Mouse (Mus musculus): ENCODE data around the gene Tap2.
A peak's percentile ranks its signal among the peaks of the same experiment; 100 is the strongest.
"Not testable (repeated sequence)": the region's sequence is repeated elsewhere in the genome, so short reads cannot be mapped to it uniquely, and the experiment has no call there.

Gene Tap2

DNA sequence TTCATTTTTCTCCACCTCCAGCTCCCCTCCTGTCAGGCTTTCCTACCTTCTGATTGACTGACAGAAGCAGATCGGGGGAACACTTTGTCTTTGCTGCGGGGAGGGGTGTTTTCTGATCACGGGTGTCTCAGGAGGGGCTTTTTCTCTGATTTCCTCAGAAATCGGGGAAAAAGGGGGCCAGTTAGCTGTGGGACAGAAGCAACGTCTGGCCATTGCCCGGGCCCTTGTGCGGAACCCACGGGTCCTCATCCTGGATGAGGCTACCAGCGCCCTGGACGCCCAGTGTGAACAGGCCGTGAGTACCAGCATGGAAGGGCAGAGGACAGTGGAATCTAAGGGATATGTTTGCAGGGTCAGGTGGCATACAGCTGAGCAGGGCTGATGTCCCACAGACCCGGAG is 11.8 kb downstream of the Tap2 start:
- DNase-seq (ENCODE audit: low spot score) = no peak

DNA sequence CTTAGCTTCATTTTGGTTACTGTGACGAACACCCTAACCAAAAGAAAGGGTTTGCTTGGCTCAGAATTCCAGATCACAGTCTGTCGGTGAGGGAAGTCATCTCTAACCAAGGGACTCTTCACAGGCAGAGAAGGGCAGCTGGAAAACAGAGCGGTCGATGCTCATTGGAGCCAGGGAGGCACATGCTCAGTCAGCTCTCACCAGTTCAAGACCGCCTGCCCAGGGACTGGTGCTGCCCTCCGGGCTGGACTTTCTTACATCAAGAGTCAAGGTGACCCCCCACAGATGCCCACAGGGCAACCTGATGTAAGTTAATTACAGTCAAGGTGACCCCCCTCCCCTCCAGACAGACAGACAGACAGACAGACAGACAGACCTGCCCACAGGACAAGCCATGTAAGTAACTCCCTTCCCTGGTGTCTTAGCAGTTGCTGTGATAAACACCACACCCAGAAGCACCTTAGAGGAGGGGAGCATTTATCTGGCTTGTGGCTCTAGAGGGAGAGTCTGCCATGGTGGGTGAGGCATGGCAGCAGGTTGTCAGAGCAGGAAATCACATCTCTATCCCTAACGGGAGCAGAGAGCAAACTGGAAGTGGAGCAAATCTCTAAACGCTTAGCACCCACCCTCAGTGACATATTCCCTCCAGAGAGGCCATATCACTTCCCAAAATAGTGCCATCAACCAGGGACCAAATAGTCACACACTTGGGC is 14.0 kb downstream of the Tap2 start:
- DNase-seq (ENCODE audit: low spot score) = no peak

DNA sequence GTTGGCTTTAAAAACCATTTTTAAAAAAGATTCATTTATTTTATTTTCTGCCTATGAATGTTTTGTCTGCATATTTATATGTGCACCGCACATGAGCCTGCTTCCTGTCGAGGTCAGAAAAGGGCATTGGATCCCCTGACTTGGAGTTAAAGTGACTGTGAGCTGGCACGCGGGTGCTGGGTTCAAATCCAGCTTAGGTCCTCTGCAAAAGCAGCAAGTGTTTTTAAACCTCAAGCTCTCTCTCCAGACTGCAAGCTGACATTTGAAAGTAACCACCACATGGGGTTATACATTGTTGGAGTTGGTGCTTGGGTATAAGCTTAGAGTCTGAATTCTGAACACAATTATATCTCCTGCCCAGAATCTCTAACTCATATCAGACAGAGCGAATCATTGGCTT is 14.7 kb downstream of the Tap2 start:
- DNase-seq (ENCODE audit: low spot score) = no peak

DNA sequence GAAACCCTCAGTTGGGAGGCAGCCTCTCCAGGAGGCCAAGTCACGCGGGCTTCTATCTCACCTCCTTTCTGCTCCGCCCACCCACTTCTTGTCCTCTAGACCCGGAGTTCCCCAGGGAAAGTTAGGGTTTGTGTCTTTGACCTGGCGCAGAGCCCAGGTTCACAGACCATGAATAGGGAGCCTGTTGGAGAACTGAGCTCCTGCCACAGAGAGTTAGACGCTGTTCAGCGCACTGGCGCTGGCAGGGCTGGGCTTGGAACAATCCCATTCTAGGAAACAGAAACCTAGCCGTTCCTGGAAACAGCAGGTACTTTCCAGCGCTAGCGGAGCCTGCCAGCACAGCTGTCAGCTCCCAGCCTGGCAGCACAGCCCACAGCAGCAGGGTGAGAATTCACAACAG is 15.3 kb downstream of the Tap2 start:
- no peak for DNase-seq (ENCODE audit: low spot score)

DNA sequence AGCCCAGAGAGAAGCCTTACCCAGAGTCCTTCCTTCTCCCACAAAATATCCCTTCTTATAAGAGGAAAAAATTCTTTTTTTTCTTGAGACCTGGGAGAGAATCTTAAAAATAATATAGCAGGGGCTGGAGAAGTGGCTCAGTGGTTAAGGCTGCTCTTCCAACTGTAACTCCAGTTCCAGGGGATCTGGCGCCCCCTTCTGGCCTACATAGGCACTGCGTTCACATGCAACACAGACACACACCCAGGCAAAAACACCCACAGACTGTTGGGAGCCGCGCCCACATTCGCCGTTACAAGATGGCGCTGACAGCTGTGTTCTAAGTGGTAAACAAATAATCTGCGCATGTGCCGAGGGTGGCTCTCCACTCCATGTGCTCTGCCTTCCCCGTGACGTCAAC is 15.8 kb downstream of the Tap2 start:
- DNase-seq (ENCODE audit: low spot score) = not testable (repeated sequence)

DNA sequence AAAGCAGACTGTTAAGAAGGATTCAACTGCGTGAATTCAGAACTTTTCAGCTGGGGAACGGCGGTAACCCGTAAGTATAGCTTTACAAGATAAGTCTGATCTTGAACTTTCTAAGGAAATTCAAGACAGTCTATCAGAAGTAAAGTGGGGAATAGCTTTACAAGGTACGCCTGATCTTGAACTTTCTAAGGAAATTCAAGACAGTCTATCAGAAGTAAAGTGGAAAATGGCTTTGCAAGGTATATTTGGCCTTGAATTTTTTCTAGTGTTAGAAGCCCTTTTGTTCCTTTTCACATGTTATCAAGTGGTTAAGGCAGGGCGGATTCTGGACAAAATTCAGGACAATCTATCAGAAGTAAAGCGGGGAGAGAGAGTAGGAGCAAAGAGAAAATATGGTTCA is 16.5 kb downstream of the Tap2 start:
- DNase-seq (ENCODE audit: low spot score) = peak; percentile 42

DNA sequence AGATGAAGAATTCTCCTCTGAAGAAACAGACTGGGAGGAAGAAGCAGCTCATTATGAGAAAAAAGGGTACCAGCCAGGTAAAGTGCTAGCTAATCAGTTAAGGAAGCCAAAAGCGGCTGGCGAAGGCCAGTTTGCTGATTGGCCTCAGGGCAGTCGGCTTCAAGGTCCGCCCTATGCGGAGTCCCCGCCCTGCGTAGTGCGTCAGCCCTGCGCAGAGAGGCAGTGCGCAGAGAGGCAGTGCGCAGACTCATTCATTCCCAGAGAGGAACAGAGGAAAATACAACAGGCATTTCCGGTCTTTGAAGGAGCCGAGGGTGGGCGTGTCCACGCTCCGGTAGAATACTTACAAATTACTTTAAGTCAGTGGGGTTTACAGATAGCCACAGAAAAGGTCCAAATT is 17.1 kb downstream of the Tap2 start:
- DNase-seq (ENCODE audit: low spot score) = not testable (repeated sequence)

DNA sequence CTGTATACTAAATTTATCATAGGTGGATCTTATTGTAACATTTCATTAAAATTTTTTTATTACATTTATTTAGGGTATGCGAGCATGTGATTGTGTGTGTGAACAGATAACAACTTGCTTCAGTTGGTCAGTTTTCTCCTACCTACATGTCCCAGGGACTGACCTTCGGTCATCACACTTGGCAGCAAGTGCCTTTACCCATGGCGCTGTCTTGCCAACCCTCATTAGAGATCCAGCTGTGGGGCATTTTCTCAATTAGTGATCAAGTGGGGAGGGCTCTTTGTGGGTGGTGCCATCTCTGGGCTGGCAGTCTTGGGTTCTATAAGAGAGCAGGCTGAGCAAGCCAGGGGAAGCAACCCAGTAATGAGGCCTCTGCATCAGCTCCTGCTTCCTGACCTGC is 21.5 kb downstream of the Tap2 start:
- DNase-seq (ENCODE audit: low spot score) = no peak

DNA sequence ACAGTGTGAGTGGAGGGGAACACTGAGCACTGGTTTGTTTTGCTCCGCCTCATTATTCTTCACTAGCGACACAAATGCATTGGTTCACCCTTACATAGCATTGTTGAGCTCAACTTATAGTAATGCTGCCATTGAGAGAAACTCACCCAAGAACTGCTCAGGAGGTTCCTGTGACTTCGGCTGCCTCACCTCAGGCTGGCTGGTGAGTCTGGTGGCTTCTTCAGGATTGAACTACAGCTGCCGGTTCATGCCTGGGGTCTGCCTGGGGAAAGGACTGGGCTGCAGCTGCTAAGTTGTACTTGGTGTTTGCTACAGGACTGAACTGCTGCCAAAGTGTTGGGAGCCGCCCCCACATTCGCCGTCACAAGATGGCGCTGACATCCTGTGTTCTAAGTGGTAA is 22.1 kb downstream of the Tap2 start:
- no peak for DNase-seq (ENCODE audit: low spot score)

DNA sequence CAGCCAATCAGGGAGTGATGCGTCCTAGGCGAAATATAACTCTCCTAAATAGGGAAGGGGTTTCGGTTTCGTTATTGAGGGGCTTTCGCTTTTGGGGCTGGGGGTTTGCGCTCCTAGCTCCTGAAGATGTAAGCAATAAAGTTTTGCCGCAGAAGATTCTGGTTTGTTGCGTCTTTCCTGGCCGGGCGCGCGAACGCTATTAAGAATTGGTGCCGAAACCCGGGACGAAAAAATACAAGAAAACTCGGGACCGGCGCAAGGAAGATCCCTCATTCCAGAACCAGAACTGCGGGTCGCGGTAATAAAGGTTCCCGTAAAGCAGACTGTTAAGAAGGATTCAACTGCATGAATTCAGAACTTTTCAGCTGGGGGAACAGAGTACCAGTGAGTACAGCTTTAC is 22.6 kb downstream of the Tap2 start:
- not testable (repeated sequence) for DNase-seq (ENCODE audit: low spot score)

DNA sequence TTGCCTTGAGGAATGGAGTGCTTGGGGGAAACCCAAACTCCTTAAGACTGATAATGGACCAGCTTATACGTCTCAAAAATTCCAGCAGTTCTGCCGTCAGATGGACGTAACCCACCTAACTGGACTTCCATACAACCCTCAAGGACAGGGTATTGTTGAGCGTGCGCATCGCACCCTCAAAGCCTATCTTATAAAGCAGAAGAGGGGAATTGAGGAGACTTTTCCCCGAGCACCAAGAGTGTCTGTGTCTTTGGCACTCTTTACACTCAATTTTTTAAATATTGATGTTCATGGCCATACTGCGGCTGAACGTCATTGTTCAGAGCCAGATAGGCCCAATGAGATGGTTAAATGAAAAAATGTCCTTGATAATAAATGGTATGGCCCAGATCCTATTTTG is 27.6 kb downstream of the Tap2 start:
- not testable (repeated sequence) for DNase-seq (ENCODE audit: low spot score)

DNA sequence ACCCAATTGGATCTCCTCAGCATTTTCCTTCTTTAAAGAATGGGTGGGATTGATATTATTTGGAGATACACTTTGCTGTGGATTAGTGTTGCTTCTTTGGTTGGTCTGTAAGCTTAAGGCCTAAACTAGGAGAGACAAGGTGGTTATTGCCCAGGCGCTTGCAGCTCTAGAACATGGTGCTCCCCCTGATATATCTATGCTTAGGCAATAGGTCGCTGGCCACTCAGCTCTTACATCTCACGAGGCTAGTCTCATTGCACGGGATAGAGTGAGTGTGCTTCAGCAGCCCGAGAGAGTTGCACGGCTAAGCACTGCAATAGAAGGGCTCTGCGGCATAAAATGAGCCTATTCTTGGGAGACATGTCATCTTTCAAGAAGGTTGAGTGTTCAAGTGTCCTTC is 28.7 kb downstream of the Tap2 start:
- not testable (repeated sequence) for DNase-seq (ENCODE audit: low spot score)

DNA sequence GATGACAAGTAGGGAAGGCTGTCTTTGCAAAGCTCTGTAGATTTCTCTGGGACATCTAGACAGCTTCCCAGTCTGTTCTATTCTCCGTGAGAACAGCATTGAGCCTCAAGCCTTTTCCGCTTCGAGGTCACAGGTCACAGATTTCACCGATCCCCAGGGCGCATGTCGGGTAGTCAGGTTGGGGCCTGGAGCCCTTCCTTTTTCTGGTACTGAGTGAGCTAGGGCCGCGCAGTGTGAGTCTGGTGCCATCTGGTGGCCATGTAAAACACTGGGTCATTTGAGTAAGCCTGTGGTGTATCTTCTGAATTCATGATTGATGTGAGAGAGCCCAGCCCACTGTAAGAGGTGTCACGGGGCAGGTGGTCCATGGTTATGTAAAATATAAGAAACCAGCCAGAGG is 31.6 kb downstream of the Tap2 start:
- peak; percentile 44 for DNase-seq (ENCODE audit: low spot score)

DNA sequence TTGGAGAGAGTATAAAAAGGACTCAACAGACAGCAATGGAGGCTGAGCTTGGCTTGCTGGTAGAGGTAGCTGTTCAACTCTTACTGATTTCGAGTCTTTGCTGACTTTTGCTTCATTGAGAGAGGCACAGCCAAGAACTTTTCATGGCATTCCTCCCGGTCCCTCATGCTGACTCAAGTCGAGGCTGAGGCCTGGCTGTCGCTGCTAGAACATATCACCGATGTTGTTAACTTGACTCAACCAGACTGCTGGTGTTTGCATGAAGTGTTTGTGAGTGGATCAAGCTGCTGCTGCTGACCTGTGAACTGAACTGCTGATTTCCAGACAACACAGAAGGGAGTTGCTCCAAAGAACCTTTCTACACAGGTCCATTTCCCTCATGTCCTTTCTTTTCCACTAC is 33.4 kb downstream of the Tap2 start:
- DNase-seq (ENCODE audit: low spot score) = no peak

DNA sequence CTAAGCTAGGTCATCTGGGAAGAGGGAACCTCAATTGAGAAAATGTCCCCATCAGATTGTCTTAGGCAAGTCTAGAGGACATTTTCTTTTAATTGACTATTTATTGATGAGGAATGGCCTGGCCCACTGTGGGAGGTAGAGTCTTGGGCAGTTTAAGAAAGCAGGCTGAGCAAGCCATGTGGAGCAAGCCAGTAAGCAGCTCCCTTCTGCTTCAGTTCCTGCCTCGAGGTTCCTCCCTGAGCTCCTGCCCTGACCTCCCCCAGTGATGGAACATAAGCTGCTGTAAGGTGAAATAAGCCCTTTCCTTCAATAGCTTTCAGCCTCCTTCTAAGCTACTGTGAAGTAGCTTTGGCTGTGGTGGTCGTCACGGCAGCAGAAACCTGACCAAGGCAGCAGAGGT is 34.4 kb downstream of the Tap2 start:
- no peak for DNase-seq (ENCODE audit: low spot score)

DNA sequence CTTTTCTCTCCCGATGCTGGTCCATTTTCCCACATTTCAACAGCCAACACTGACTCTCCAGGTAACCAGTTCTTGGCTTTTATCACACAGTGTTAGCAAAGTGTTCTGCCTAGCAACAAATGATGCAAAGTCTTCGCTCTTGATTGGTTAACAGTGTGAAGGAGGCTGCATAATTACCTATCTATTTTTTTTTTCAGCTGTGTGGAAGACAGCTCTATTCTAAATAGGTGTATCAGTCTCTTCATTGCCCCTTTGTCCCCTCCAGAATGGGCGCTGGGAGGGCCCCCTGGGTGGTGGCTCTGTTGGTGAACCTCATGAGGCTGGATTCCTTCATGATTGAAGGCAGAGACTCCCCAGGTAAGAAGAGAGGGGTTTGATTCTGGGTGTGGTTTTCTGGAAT is 35.4 kb downstream of the Tap2 start, which contains the start of gene H2-Ob:
Gene H2-Ob, plus strand, starts transcription at position 198 of the 400 bp plus-strand sequence.
- peak; percentile 55 for DNase-seq (ENCODE audit: low spot score)

DNA sequence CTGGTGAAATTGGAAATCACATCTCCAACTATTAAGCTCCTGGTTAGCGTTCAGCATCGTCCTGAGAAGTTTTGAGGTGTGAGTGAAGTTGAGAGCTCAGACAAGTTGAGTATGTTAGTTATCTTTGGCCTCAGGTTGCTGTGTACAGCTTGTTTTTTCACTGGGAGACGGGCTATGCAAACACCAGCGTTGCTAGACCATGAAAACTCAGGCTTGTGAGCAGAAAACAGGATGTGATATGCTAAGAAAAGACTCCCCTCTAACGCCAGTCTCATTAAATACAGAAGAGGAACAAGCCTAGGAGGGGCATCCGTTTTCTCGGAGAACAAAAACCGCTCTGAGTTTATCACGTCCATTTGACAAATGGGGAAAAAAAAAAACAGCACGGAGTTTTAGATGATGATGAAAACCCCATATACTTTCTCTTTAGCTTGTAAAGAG is 36.3 kb downstream of the Tap2 start:
- no peak for DNase-seq (ENCODE audit: low spot score)

DNA sequence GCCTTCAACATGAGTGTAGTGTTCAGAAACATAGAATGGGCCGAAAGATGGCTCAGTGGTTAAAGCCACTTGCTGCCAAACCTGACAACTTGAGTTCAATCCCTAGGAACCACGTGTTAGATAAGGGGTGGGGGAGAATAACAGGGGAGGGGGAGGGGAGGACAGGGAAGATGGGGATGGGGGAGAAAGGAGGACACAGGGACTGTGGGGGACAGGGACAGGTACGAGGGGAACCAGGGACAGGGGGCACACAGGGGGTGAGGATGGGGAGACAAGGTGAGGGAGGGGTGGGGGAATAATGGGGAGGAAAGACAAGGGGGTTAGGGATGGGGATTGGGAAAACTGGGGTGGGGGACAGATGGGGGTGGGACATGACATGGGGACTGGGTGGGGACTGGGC is 37.0 kb downstream of the Tap2 start:
- no peak for DNase-seq (ENCODE audit: low spot score)

DNA sequence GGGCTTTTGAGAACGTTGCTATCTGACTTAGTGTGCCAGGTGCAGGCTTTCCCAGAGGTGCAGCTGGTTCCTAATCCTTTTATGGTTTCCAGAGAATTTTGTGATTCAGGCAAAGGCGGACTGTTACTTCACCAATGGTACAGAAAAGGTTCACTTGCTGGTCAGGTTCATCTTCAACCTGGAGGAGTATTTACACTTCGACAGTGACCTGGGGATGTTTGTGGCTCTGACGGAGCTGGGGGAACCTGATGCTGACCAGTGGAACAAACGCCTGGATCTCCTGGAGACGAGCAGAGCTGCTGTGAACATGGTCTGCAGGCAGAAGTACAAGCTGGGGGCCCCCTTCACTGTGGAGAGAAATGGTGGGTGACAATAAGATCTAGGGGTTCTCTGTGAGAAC is 37.6 kb downstream of the Tap2 start:
- no peak for DNase-seq (ENCODE audit: low spot score)

DNA sequence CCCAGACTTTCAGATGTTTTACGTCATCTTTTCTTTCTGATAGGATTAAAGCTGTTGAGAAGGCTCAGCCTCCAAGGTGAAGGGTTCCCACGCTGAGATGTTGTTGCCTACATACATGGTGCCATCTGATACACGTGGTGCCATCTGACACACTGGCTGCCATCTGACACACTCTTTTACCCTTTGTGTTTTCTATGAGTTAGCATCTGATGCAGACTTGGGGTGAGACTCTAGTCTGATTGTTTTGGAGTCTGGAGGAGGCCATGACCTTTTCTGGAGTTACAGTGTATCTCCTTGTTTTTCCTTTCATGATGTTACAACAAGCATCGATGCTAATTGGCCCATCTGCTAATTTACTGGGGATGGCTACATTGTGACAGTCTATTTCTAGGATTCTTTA is 41.3 kb downstream of the Tap2 start:
- no peak for DNase-seq (ENCODE audit: low spot score)

DNA sequence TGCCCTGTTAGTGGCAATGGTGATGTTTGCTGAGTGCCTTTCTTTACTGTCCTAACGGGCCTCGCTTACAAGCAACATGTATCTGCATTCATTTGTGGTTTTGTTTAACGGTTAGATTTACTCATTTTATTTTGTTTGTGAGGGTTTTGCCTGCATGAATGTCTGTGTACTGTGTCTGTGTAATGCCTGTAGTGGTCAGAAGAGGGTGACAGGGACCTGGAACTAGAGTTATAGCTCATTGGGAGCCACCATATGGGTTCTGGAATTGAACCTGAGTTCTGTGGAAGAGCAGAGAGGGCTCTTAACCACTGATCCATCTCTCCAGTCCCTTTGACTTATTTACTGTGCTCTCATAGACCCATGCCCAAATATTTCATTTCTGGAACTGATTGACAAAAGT is 43.7 kb downstream of the Tap2 start:
- no peak for DNase-seq (ENCODE audit: low spot score)

DNA sequence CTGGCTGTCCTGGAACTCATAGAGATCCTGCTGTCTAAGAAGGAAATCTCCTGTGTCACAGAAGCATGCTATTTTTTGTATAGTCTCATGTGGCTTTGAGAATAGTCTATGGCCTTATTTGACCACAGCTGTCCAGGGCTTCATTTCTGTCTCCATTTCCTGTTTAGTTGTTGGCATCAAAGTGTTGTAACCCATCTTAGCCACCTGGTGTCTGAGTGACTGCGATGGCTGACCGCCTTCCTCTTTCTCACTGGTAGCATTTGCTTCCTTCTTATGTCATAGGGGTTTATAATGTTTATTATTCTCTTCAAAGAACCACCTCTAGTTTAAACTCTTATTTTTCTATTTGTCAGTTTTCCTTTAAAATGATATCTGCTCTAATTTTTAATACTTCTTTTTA is 45.4 kb downstream of the Tap2 start:
- no peak for DNase-seq (ENCODE audit: low spot score)

DNA sequence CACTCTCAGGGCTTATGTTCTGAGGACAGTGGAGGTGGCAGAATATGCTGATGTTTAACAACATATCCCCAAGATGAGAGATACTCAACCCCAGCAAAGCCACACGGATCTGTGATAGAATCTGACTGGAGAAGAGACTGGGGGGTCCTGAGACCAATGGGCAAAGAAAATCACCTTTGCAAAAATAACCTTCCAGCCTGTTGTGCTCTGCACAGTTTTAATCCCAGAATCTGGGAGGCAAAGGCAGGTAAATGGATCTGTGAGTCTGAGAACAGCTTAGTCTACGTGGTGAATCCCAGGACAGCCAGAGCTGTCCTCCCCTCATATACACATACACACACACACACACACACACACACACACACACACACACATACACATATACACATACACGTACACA is 46.0 kb downstream of the Tap2 start:
- DNase-seq (ENCODE audit: low spot score) = no peak

DNA sequence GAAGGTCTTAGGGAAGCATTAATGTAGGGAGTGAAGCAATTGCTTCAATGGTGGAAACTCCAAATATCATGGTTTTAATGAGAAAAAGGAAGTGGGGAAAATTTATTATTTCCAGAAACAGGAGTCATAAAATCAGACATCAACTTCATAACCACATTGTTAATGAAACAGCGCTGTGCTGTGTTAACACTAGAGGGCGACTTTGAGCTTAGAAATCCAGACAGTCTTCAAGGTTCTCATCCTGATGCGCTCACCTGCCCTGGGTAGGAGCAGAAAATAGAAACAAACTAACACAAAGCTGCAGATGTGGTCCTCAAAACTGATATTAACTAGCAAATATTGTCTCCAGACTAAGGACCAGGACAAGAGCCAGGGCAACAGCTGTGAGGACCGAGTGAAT is 46.6 kb downstream of the Tap2 start:
- DNase-seq (ENCODE audit: low spot score) = peak; percentile 31

DNA sequence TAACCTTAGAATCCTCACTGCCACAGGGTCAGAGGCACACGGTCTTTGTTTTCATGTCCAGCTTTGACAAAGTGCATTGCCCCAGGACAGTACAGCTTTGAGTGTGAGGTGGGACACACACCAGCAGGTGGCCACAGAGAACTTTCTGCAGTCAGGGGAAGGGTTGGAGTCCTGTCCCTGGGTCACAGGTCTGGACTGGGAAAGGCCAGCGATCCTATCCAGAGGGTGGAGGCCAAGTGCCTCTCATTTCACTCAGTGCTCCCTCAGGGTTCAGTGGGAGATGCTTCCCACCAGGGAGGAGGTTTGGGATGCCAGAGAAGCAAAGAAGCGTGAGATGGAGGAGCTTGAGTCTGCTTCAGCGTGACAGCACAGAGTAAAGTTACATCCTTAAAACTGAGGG is 48.3 kb downstream of the Tap2 start:
- DNase-seq (ENCODE audit: low spot score) = no peak

All from left cerebral cortex, adult 11 months (tissue).